Mouse (Mus musculus): ENCODE data around the gene Wdr95. TPM values are rescaled to one million over a fixed set of nuclear protein-coding genes. Genes with fewer than 3 reads are reported as not detected.

Wdr95 gene
- polyA plus RNA-seq (2015; fragmentation: Nextera tagmentation; extraction: Ambion mirVana): 0.15 and 0.18 TPM in 2 replicates

GRCm38 (mm10) chr5:149527999-149528729, at the start of gene Wdr95:
Gene Wdr95, plus strand, starts transcription at chr5:149528679.
- no peaks in the 10 kb centered on the region for H3K36me3 ChIP-seq (ENCODE audit: control insufficient read depth, insufficient read depth, low read length)
- peak within 1 kb of the TSS; percentile 18; the same call in 1 of the 2 replicates for H3K4me2 ChIP-seq (ENCODE audit: low read depth, low read length)
- H3K9ac ChIP-seq (ENCODE audit: low read length): no peak within 1 kb of the TSS; the same call in 1 of the 2 replicates
- H3K27ac ChIP-seq (ENCODE audit: low read length): peak within 1 kb of the TSS; percentile 6; the same call in 1 of the 2 replicates
- H3K27me3 ChIP-seq (ENCODE audit: control insufficient read depth, insufficient read depth, low read length): no peaks in the 10 kb centered on the region
- 32% methylated on average over 29 of the region's 29 CpGs for WGBS
- H3K4me3 ChIP-seq (replicated peaks; ENCODE audit: low read length): no peak within 1 kb of the TSS
- no peaks in the 10 kb centered on the region for H3K9me3 ChIP-seq (replicated peaks; ENCODE audit: control insufficient read depth, low read length)
- H3K4me1 ChIP-seq (ENCODE audit: control insufficient read depth, insufficient read depth, low read length): peaks cover 31% of the 10 kb centered on the region
- no peak; the same call in 1 of the 2 replicates for ATAC-seq (ENCODE audit: insufficient read depth, low FRiP score)

GRCm38 (mm10) chr5:149481920-149482319, 46.6 kb upstream of the Wdr95 start:
- Histone ChIP-seq H3K4me1 (ENCODE audit: control insufficient read depth, insufficient read depth, low read length) (no peaks in the 10 kb centered on the region), H3K4me3 (replicated peaks; ENCODE audit: low read length) (no peak overlapping the region), H3K27ac (ENCODE audit: low read length) (no peak overlapping the region), H3K27me3 (ENCODE audit: control insufficient read depth, insufficient read depth, low read length) (no peaks in the 10 kb centered on the region), H3K36me3 (ENCODE audit: control insufficient read depth, insufficient read depth, low read length) (no peaks in the 10 kb centered on the region), H3K9me3 (replicated peaks; ENCODE audit: control insufficient read depth, low read length) (no peaks in the 10 kb centered on the region), H3K4me2 (ENCODE audit: low read depth, low read length) (no peak overlapping the region), H3K9ac (ENCODE audit: low read length) (no peak overlapping the region)
- 85% methylated on average over 7 of the region's 7 CpGs for WGBS
- ATAC-seq (ENCODE audit: insufficient read depth, low FRiP score): no peak

GRCm38 (mm10) chr5:149483321-149484052, 45.0 kb upstream of the Wdr95 start:
- WGBS: 65% methylated on average over 12 of the region's 12 CpGs
- Histone ChIP-seq H3K27ac (ENCODE audit: low read length) (no peak overlapping the region), H3K4me3 (replicated peaks; ENCODE audit: low read length) (no peak overlapping the region), H3K9me3 (replicated peaks; ENCODE audit: control insufficient read depth, low read length) (no peaks in the 10 kb centered on the region), H3K4me1 (ENCODE audit: control insufficient read depth, insufficient read depth, low read length) (no peaks in the 10 kb centered on the region), H3K27me3 (ENCODE audit: control insufficient read depth, insufficient read depth, low read length) (no peaks in the 10 kb centered on the region), H3K9ac (ENCODE audit: low read length) (no peak overlapping the region), H3K36me3 (ENCODE audit: control insufficient read depth, insufficient read depth, low read length) (no peaks in the 10 kb centered on the region), H3K4me2 (ENCODE audit: low read depth, low read length) (no peak overlapping the region)
- no peak for ATAC-seq (ENCODE audit: insufficient read depth, low FRiP score)

GRCm38 (mm10) chr5:149484270-149484669, 44.2 kb upstream of the Wdr95 start:
- no peaks in the 10 kb centered on the region for H3K27me3 ChIP-seq (ENCODE audit: control insufficient read depth, insufficient read depth, low read length)
- no peak overlapping the region for H3K27ac ChIP-seq (ENCODE audit: low read length)
- H3K9me3 ChIP-seq (replicated peaks; ENCODE audit: control insufficient read depth, low read length): no peaks in the 10 kb centered on the region
- ATAC-seq (ENCODE audit: insufficient read depth, low FRiP score): no peak
- no peaks in the 10 kb centered on the region for H3K36me3 ChIP-seq (ENCODE audit: control insufficient read depth, insufficient read depth, low read length)
- no peak overlapping the region for H3K4me2 ChIP-seq (ENCODE audit: low read depth, low read length)
- H3K4me1 ChIP-seq (ENCODE audit: control insufficient read depth, insufficient read depth, low read length): no peaks in the 10 kb centered on the region
- whole genome bisulfite sequencing: 58% methylated on average over 12 of the region's 12 CpGs
- no peak overlapping the region for H3K4me3 ChIP-seq (replicated peaks; ENCODE audit: low read length)
- no peak overlapping the region for H3K9ac ChIP-seq (ENCODE audit: low read length)

- Histone ChIP-seq H3K27ac (ENCODE audit: low read length) (no peak overlapping the region), H3K36me3 (ENCODE audit: control insufficient read depth, insufficient read depth, low read length) (no peaks in the 10 kb centered on the region), H3K27me3 (ENCODE audit: control insufficient read depth, insufficient read depth, low read length) (no peaks in the 10 kb centered on the region), H3K9me3 (replicated peaks; ENCODE audit: control insufficient read depth, low read length) (no peaks in the 10 kb centered on the region), H3K4me3 (replicated peaks; ENCODE audit: low read length) (no peak overlapping the region), H3K4me1 (ENCODE audit: control insufficient read depth, insufficient read depth, low read length) (no peaks in the 10 kb centered on the region), H3K4me2 (ENCODE audit: low read depth, low read length) (no peak overlapping the region), H3K9ac (ENCODE audit: low read length) (no peak overlapping the region)
- WGBS: 92% methylated on average over 6 of the region's 6 CpGs
- no peak for ATAC-seq (ENCODE audit: insufficient read depth, low FRiP score)
Measured at GRCm38 (mm10) chr5:149485447-149485846, 43.0 kb upstream of the Wdr95 start.

GRCm38 (mm10) chr5:149488360-149489021, 40.0 kb upstream of the Wdr95 start:
- Histone ChIP-seq H3K4me3 (replicated peaks; ENCODE audit: low read length) (no peak overlapping the region), H3K36me3 (ENCODE audit: control insufficient read depth, insufficient read depth, low read length) (no peaks in the 10 kb centered on the region), H3K4me1 (ENCODE audit: control insufficient read depth, insufficient read depth, low read length) (no peaks in the 10 kb centered on the region), H3K9me3 (replicated peaks; ENCODE audit: control insufficient read depth, low read length) (no peaks in the 10 kb centered on the region), H3K9ac (ENCODE audit: low read length) (no peak overlapping the region), H3K27ac (ENCODE audit: low read length) (no peak overlapping the region), H3K27me3 (ENCODE audit: control insufficient read depth, insufficient read depth, low read length) (no peaks in the 10 kb centered on the region), H3K4me2 (ENCODE audit: low read depth, low read length) (no peak overlapping the region)
- ATAC-seq (ENCODE audit: insufficient read depth, low FRiP score): no peak
- WGBS: 39% methylated on average over 11 of the region's 11 CpGs

GRCm38 (mm10) chr5:149489136-149489535, 39.3 kb upstream of the Wdr95 start:
- WGBS: 57% methylated on average over 11 of the region's 11 CpGs
- H3K27ac ChIP-seq (ENCODE audit: low read length): no peak overlapping the region
- no peaks in the 10 kb centered on the region for H3K9me3 ChIP-seq (replicated peaks; ENCODE audit: control insufficient read depth, low read length)
- 0 out of 2 replicates have a peak overlapping the region, but pooled peaks have one; percentile 6 for H3K4me2 ChIP-seq (ENCODE audit: low read depth, low read length)
- no peak for ATAC-seq (ENCODE audit: insufficient read depth, low FRiP score)
- H3K4me3 ChIP-seq (replicated peaks; ENCODE audit: low read length): no peak overlapping the region
- no peaks in the 10 kb centered on the region for H3K36me3 ChIP-seq (ENCODE audit: control insufficient read depth, insufficient read depth, low read length)
- H3K4me1 ChIP-seq (ENCODE audit: control insufficient read depth, insufficient read depth, low read length): no peaks in the 10 kb centered on the region
- H3K9ac ChIP-seq (ENCODE audit: low read length): no peak overlapping the region
- H3K27me3 ChIP-seq (ENCODE audit: control insufficient read depth, insufficient read depth, low read length): no peaks in the 10 kb centered on the region

- WGBS: 72% methylated on average over 15 of the region's 15 CpGs
- H3K27ac ChIP-seq (ENCODE audit: low read length): no peak overlapping the region
- H3K9me3 ChIP-seq (replicated peaks; ENCODE audit: control insufficient read depth, low read length): no peaks in the 10 kb centered on the region
- no peak for ATAC-seq (ENCODE audit: insufficient read depth, low FRiP score)
- H3K27me3 ChIP-seq (ENCODE audit: control insufficient read depth, insufficient read depth, low read length): no peaks in the 10 kb centered on the region
- H3K36me3 ChIP-seq (ENCODE audit: control insufficient read depth, insufficient read depth, low read length): no peaks in the 10 kb centered on the region
- H3K9ac ChIP-seq (ENCODE audit: low read length): no peak overlapping the region
- no peak overlapping the region for H3K4me2 ChIP-seq (ENCODE audit: low read depth, low read length)
- no peaks in the 10 kb centered on the region for H3K4me1 ChIP-seq (ENCODE audit: control insufficient read depth, insufficient read depth, low read length)
- H3K4me3 ChIP-seq (replicated peaks; ENCODE audit: low read length): no peak overlapping the region
Measured at GRCm38 (mm10) chr5:149490275-149490674, 38.2 kb upstream of the Wdr95 start.

- Histone ChIP-seq H3K4me3 (replicated peaks; ENCODE audit: low read length) (no peak overlapping the region), H3K4me1 (ENCODE audit: control insufficient read depth, insufficient read depth, low read length) (no peaks in the 10 kb centered on the region), H3K9me3 (replicated peaks; ENCODE audit: control insufficient read depth, low read length) (no peaks in the 10 kb centered on the region), H3K36me3 (ENCODE audit: control insufficient read depth, insufficient read depth, low read length) (no peaks in the 10 kb centered on the region), H3K27ac (ENCODE audit: low read length) (no peak overlapping the region), H3K27me3 (ENCODE audit: control insufficient read depth, insufficient read depth, low read length) (no peaks in the 10 kb centered on the region), H3K4me2 (ENCODE audit: low read depth, low read length) (no peak overlapping the region), H3K9ac (ENCODE audit: low read length) (no peak overlapping the region)
- ATAC-seq (ENCODE audit: insufficient read depth, low FRiP score): no peak
- 58% methylated on average over 6 of the region's 6 CpGs for WGBS
Measured at GRCm38 (mm10) chr5:149495655-149496054, 32.8 kb upstream of the Wdr95 start.
